Mouse (Mus musculus): ENCODE results near the gene Sod1. TPM values are rescaled to one million over a fixed set of nuclear protein-coding genes. Genes with fewer than 3 reads are reported as not detected.
A peak's percentile ranks its signal among the peaks of the same experiment; 100 is the strongest.

Gene Sod1
- 10 to 100 TPM in 23 of 26 experiments, 1 to 10 TPM in 3; 9.0 to 60.1 (median 21.2) TPM for total RNA-seq (2018; cell fraction: chromatin; rRNA removed)
- total RNA-seq (2018; cell fraction: cytosol; rRNA removed): 100 to 1,000 TPM; 198 to 409 (median 269) TPM
- 10 to 100 TPM; 25.2 to 96.1 (median 48.3) TPM for total RNA-seq (2018; cell fraction: nucleus; rRNA removed)
- 366 to 429 TPM (median 381 TPM) in 3 replicates for polyA plus RNA-seq (2018)

- peaks cover 9% of the 10 kb centered on the region; the same call in 1 of the 2 replicates for H3K36me3 ChIP-seq (ENCODE audit: inconsistent target)
- peak within 1 kb of the TSS; percentile 72 for H3K4me3 ChIP-seq (ENCODE audit: inconsistent target)
- H3K27ac ChIP-seq: peak within 1 kb of the TSS; percentile 40
- WGBS (ENCODE audit: missing documents): 1% methylated on average over 55 of the region's 63 CpGs
- peaks cover 40% of the 10 kb centered on the region for H3K79me2 ChIP-seq (ENCODE audit: inconsistent target)
Measured at GRCm38 (mm10) chr16:90220026-90220891, at the start of gene Sod1. TSS of gene Sod1 (plus strand) at chr16:90220754.

GRCm38 (mm10) chr16:90171416-90171815, 49.1 kb upstream of the Sod1 start:
- Histone ChIP-seq H3K79me2 (ENCODE audit: inconsistent target) (no peaks in the 10 kb centered on the region), H3K4me3 (ENCODE audit: inconsistent target) (no peak overlapping the region), H3K27ac (no peak overlapping the region), H3K36me3 (ENCODE audit: inconsistent target) (no peaks in the 10 kb centered on the region)
- 93% methylated on average over 6 of the region's 8 CpGs for WGBS (ENCODE audit: missing documents)

- Histone ChIP-seq H3K27ac (peak overlapping the region; percentile 36; the same call in 1 of the 2 replicates), H3K36me3 (ENCODE audit: inconsistent target) (no peaks in the 10 kb centered on the region), H3K79me2 (ENCODE audit: inconsistent target) (no peaks in the 10 kb centered on the region), H3K4me3 (ENCODE audit: inconsistent target) (no peak overlapping the region)
- WGBS (ENCODE audit: missing documents): 61% methylated on average over 10 of the region's 10 CpGs
Measured at GRCm38 (mm10) chr16:90176472-90176871, 44.1 kb upstream of the Sod1 start.

GRCm38 (mm10) chr16:90177425-90177824, 43.1 kb upstream of the Sod1 start:
- Histone ChIP-seq H3K27ac (peak overlapping the region; percentile 36), H3K79me2 (ENCODE audit: inconsistent target) (no peaks in the 10 kb centered on the region), H3K36me3 (ENCODE audit: inconsistent target) (no peaks in the 10 kb centered on the region), H3K4me3 (ENCODE audit: inconsistent target) (no peak overlapping the region)
- 1% methylated on average over 8 of the region's 8 CpGs for WGBS (ENCODE audit: missing documents)

- WGBS (ENCODE audit: missing documents): 92% methylated on average over 3 of the region's 3 CpGs
- H3K36me3 ChIP-seq (ENCODE audit: inconsistent target): no peaks in the 10 kb centered on the region
- no peak overlapping the region for H3K27ac ChIP-seq
- no peak overlapping the region for H3K4me3 ChIP-seq (ENCODE audit: inconsistent target)
- H3K79me2 ChIP-seq (ENCODE audit: inconsistent target): no peaks in the 10 kb centered on the region
Measured at GRCm38 (mm10) chr16:90178404-90178803, 42.1 kb upstream of the Sod1 start.

- Histone ChIP-seq H3K27ac (no peak overlapping the region), H3K4me3 (ENCODE audit: inconsistent target) (no peak overlapping the region), H3K79me2 (ENCODE audit: inconsistent target) (no peaks in the 10 kb centered on the region), H3K36me3 (ENCODE audit: inconsistent target) (no peaks in the 10 kb centered on the region)
- 90% methylated on average over 5 of the region's 5 CpGs for WGBS (ENCODE audit: missing documents)
Measured at GRCm38 (mm10) chr16:90179892-90180291, 40.7 kb upstream of the Sod1 start.

- 47% methylated on average over 6 of the region's 6 CpGs for WGBS (ENCODE audit: missing documents)
- H3K36me3 ChIP-seq (ENCODE audit: inconsistent target): no peaks in the 10 kb centered on the region
- H3K27ac ChIP-seq: no peak overlapping the region
- no peak overlapping the region for H3K4me3 ChIP-seq (ENCODE audit: inconsistent target)
- no peaks in the 10 kb centered on the region for H3K79me2 ChIP-seq (ENCODE audit: inconsistent target)
Measured at GRCm38 (mm10) chr16:90180975-90181374, 39.6 kb upstream of the Sod1 start.

GRCm38 (mm10) chr16:90181673-90182072, 38.9 kb upstream of the Sod1 start:
- Histone ChIP-seq H3K27ac (no peak overlapping the region), H3K79me2 (ENCODE audit: inconsistent target) (no peaks in the 10 kb centered on the region), H3K4me3 (ENCODE audit: inconsistent target) (no peak overlapping the region), H3K36me3 (ENCODE audit: inconsistent target) (no peaks in the 10 kb centered on the region)
- 93% methylated on average over 8 of the region's 8 CpGs for WGBS (ENCODE audit: missing documents)

- H3K27ac ChIP-seq: no peak overlapping the region
- 99% methylated on average over 6 of the region's 6 CpGs for WGBS (ENCODE audit: missing documents)
- H3K4me3 ChIP-seq (ENCODE audit: inconsistent target): no peak overlapping the region
- H3K36me3 ChIP-seq (ENCODE audit: inconsistent target): no peaks in the 10 kb centered on the region
- no peaks in the 10 kb centered on the region for H3K79me2 ChIP-seq (ENCODE audit: inconsistent target)
Measured at GRCm38 (mm10) chr16:90184135-90184534, 36.4 kb upstream of the Sod1 start.

- H3K79me2 ChIP-seq (ENCODE audit: inconsistent target): no peaks in the 10 kb centered on the region
- 55% methylated on average over 8 of the region's 8 CpGs for WGBS (ENCODE audit: missing documents)
- H3K36me3 ChIP-seq (ENCODE audit: inconsistent target): no peaks in the 10 kb centered on the region
- no peak overlapping the region for H3K4me3 ChIP-seq (ENCODE audit: inconsistent target)
- no peak overlapping the region for H3K27ac ChIP-seq
Measured at GRCm38 (mm10) chr16:90185928-90186588, 34.5 kb upstream of the Sod1 start.

GRCm38 (mm10) chr16:90187453-90187852, 33.1 kb upstream of the Sod1 start:
- WGBS (ENCODE audit: missing documents): 15% methylated on average over 13 of the region's 13 CpGs
- Histone ChIP-seq H3K79me2 (ENCODE audit: inconsistent target) (no peaks in the 10 kb centered on the region), H3K36me3 (ENCODE audit: inconsistent target) (no peaks in the 10 kb centered on the region), H3K27ac (no peak overlapping the region), H3K4me3 (ENCODE audit: inconsistent target) (no peak overlapping the region)

GRCm38 (mm10) chr16:90191289-90191688, 29.3 kb upstream of the Sod1 start:
- 97% methylated on average over 6 of the region's 6 CpGs for WGBS (ENCODE audit: missing documents)
- H3K27ac ChIP-seq: no peak overlapping the region
- H3K79me2 ChIP-seq (ENCODE audit: inconsistent target): no peaks in the 10 kb centered on the region
- H3K4me3 ChIP-seq (ENCODE audit: inconsistent target): no peak overlapping the region
- H3K36me3 ChIP-seq (ENCODE audit: inconsistent target): no peaks in the 10 kb centered on the region

GRCm38 (mm10) chr16:90193719-90194118, 26.8 kb upstream of the Sod1 start:
- no peak overlapping the region for H3K4me3 ChIP-seq (ENCODE audit: inconsistent target)
- H3K36me3 ChIP-seq (ENCODE audit: inconsistent target): no peaks in the 10 kb centered on the region
- no peaks in the 10 kb centered on the region for H3K79me2 ChIP-seq (ENCODE audit: inconsistent target)
- H3K27ac ChIP-seq: no peak overlapping the region

- Histone ChIP-seq H3K27ac (no peak overlapping the region), H3K36me3 (ENCODE audit: inconsistent target) (no peaks in the 10 kb centered on the region), H3K4me3 (ENCODE audit: inconsistent target) (no peak overlapping the region), H3K79me2 (ENCODE audit: inconsistent target) (no peaks in the 10 kb centered on the region)
- WGBS (ENCODE audit: missing documents): 72% methylated on average over 7 of the region's 7 CpGs
Measured at GRCm38 (mm10) chr16:90196688-90197240, 23.8 kb upstream of the Sod1 start.

All from macrophage (primary cell).